Mouse (Mus musculus): ENCODE results near the gene Batf2. TPM values are rescaled to one million over a fixed set of nuclear protein-coding genes. Genes with fewer than 3 reads are reported as not detected.

Batf2 gene
- polyA plus RNA-seq, 1 experiment from 2014 or later: 0.11 TPM

Other genes starting within 250 kb of the Batf2 start
- 1.5 and 1.6 TPM in 2 replicates for gene Tigd3, start 246.8 kb upstream of the Batf2 start, polyA plus RNA-seq (2015; fragmentation: Nextera tagmentation; extraction: Ambion mirVana)
- gene Dpf2, start 228.0 kb upstream of the Batf2 start, polyA plus RNA-seq (2015; fragmentation: Nextera tagmentation; extraction: Ambion mirVana): 97.5 and 103 TPM in 2 replicates
- 12.4 and 12.6 TPM in 2 replicates for gene Cdc42ep2, start 216.2 kb upstream of the Batf2 start, polyA plus RNA-seq (2015; fragmentation: Nextera tagmentation; extraction: Ambion mirVana)
- 48.3 and 55.2 TPM in 2 replicates for gene Pola2, start 176.8 kb upstream of the Batf2 start, polyA plus RNA-seq (2015; fragmentation: Nextera tagmentation; extraction: Ambion mirVana)
- gene Slc22a20, start 154.8 kb upstream of the Batf2 start, polyA plus RNA-seq (2015; fragmentation: Nextera tagmentation; extraction: Ambion mirVana): 0.07 TPM in 1 of 2 replicates, not detected in the other
- gene Capn1, start 125.1 kb upstream of the Batf2 start, polyA plus RNA-seq (2015; fragmentation: Nextera tagmentation; extraction: Ambion mirVana): 9.5 and 10.0 TPM in 2 replicates
- 15.8 and 18.6 TPM in 2 replicates for gene Syvn1, start 94.4 kb upstream of the Batf2 start, polyA plus RNA-seq (2015; fragmentation: Nextera tagmentation; extraction: Ambion mirVana)
- gene Mrpl49, start 83.2 kb upstream of the Batf2 start, polyA plus RNA-seq (2015; fragmentation: Nextera tagmentation; extraction: Ambion mirVana): 60.4 and 67.4 TPM in 2 replicates
- 354 and 453 TPM in 2 replicates for gene Fau, start 83.1 kb upstream of the Batf2 start, polyA plus RNA-seq (2015; fragmentation: Nextera tagmentation; extraction: Ambion mirVana)
- 21.8 and 24.7 TPM in 2 replicates for gene Znhit2, start 79.8 kb upstream of the Batf2 start, polyA plus RNA-seq (2015; fragmentation: Nextera tagmentation; extraction: Ambion mirVana)
- gene Tm7sf2, start 72.6 kb upstream of the Batf2 start, polyA plus RNA-seq (2015; fragmentation: Nextera tagmentation; extraction: Ambion mirVana): 6.6 and 8.7 TPM in 2 replicates
- gene Vps51, start 63.8 kb upstream of the Batf2 start, polyA plus RNA-seq (2015; fragmentation: Nextera tagmentation; extraction: Ambion mirVana): 49.0 and 50.7 TPM in 2 replicates
- not detected in 2 replicates for gene Tmem262, start 61.0 kb upstream of the Batf2 start, polyA plus RNA-seq (2015; fragmentation: Nextera tagmentation; extraction: Ambion mirVana)
- 0.56 and 1.3 TPM in 2 replicates for gene Gm28374, start 58.7 kb upstream of the Batf2 start, polyA plus RNA-seq (2015; fragmentation: Nextera tagmentation; extraction: Ambion mirVana)
- 46.1 and 48.1 TPM in 2 replicates for gene Zfpl1, start 56.0 kb upstream of the Batf2 start, polyA plus RNA-seq (2015; fragmentation: Nextera tagmentation; extraction: Ambion mirVana)
- 26.9 and 28.1 TPM in 2 replicates for gene Cdca5, start 56.0 kb upstream of the Batf2 start, polyA plus RNA-seq (2015; fragmentation: Nextera tagmentation; extraction: Ambion mirVana)
- gene AC131692.1, start 46.6 kb upstream of the Batf2 start, polyA plus RNA-seq (2015; fragmentation: Nextera tagmentation; extraction: Ambion mirVana): 0.30 and 0.49 TPM in 2 replicates
- gene Naaladl1, start 35.2 kb upstream of the Batf2 start, polyA plus RNA-seq (2015; fragmentation: Nextera tagmentation; extraction: Ambion mirVana): 0.27 and 3.9 TPM in 2 replicates
- 32.3 and 33.9 TPM in 2 replicates for gene Sac3d1, start 22.3 kb upstream of the Batf2 start, polyA plus RNA-seq (2015; fragmentation: Nextera tagmentation; extraction: Ambion mirVana)
- gene Snx15, start 12.7 kb upstream of the Batf2 start, polyA plus RNA-seq (2015; fragmentation: Nextera tagmentation; extraction: Ambion mirVana): 20.5 and 25.1 TPM in 2 replicates
- 77.2 and 84.5 TPM in 2 replicates for gene Arl2, start 565 bp downstream of the Batf2 start, polyA plus RNA-seq (2015; fragmentation: Nextera tagmentation; extraction: Ambion mirVana)
- not detected in 2 replicates for gene Majin, start 43.4 kb downstream of the Batf2 start, polyA plus RNA-seq (2015; fragmentation: Nextera tagmentation; extraction: Ambion mirVana)
- 0.25 TPM in 1 of 2 replicates, not detected in the other for gene Gpha2, start 85.4 kb downstream of the Batf2 start, polyA plus RNA-seq (2015; fragmentation: Nextera tagmentation; extraction: Ambion mirVana)
- 22.6 and 23.4 TPM in 2 replicates for gene Ppp2r5b, start 94.9 kb downstream of the Batf2 start, polyA plus RNA-seq (2015; fragmentation: Nextera tagmentation; extraction: Ambion mirVana)
- 8.0 and 8.9 TPM in 2 replicates for gene Atg2a, start 100.7 kb downstream of the Batf2 start, polyA plus RNA-seq (2015; fragmentation: Nextera tagmentation; extraction: Ambion mirVana)
- 63.7 and 73.2 TPM in 2 replicates for gene Ehd1, start 135.7 kb downstream of the Batf2 start, polyA plus RNA-seq (2015; fragmentation: Nextera tagmentation; extraction: Ambion mirVana)
- gene Cdc42bpg, start 165.5 kb downstream of the Batf2 start, polyA plus RNA-seq (2015; fragmentation: Nextera tagmentation; extraction: Ambion mirVana): 0.64 and 0.67 TPM in 2 replicates
- 45.8 and 47.8 TPM in 2 replicates for gene Men1, start 194.0 kb downstream of the Batf2 start, polyA plus RNA-seq (2015; fragmentation: Nextera tagmentation; extraction: Ambion mirVana)
- 17.2 and 18.5 TPM in 2 replicates for gene Map4k2, start 200.2 kb downstream of the Batf2 start, polyA plus RNA-seq (2015; fragmentation: Nextera tagmentation; extraction: Ambion mirVana)
- 80.2 and 86.7 TPM in 2 replicates for gene Sf1, start 222.7 kb downstream of the Batf2 start, polyA plus RNA-seq (2015; fragmentation: Nextera tagmentation; extraction: Ambion mirVana)
- 362 and 381 TPM in 2 replicates for gene Pygm, start 243.4 kb downstream of the Batf2 start, polyA plus RNA-seq (2015; fragmentation: Nextera tagmentation; extraction: Ambion mirVana)

All from heart, embryonic 16.5 days (tissue).